Mouse (Mus musculus): ENCODE results near the gene Ankrd65. TPM values are rescaled to one million over a fixed set of nuclear protein-coding genes. Genes with fewer than 3 reads are reported as not detected.
A peak's percentile ranks its signal among the peaks of the same experiment; 100 is the strongest.

The Ankrd65 gene
- polyA plus RNA-seq, 1 experiment from 2014 or later = 0.34 TPM

DNA sequence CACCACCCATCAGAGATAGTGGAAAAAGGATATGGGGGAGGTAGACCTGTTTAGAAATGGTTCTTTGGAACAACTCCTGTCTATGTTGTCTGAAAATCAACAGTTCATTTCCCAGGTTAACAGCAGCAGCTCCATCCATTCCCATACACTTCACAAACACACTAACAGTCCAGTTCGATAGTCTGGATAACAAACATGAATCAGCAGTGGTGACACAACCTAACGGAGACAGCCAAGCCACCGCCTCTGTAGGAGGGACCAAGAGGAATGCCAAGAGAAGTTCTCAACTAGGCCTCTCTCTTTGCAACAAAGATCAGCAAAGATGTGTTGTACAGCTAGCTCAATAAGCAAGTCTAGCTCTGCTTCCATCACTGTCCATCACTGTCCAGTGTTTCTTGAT is 27.9 kb upstream of the Ankrd65 start:
- no peak overlapping the region for H3K9ac ChIP-seq (replicated peaks)
- no peaks in the 10 kb centered on the region for H3K36me3 ChIP-seq (replicated peaks; ENCODE audit: insufficient read depth, low read length)
- no peak for TF ChIP-seq EP300 (IDR thresholded peaks at IDR 0.05; ENCODE audit: low read depth)
- no peak for TF ChIP-seq CTCF (IDR thresholded peaks at IDR 0.05; ENCODE audit: low read depth)
- 61% methylated on average over 3 of the region's 3 CpGs for WGBS (ENCODE audit: insufficient replicate concordance)
- peaks cover 19% of the 10 kb centered on the region for H3K4me1 ChIP-seq (ENCODE audit: insufficient read depth)
- ATAC-seq = no peak
- H3K27me3 ChIP-seq (ENCODE audit: insufficient read depth, low read length) = no peaks in the 10 kb centered on the region
- no peaks in the 10 kb centered on the region for H3K9me3 ChIP-seq (ENCODE audit: low read length)
- no peak overlapping the region for H3K27ac ChIP-seq (ENCODE audit: low read depth)
- no peak for DNase-seq
- no peak overlapping the region for H3K4me3 ChIP-seq (ENCODE audit: low read depth, low read length)
- no peak overlapping the region for H3K4me2 ChIP-seq (ENCODE audit: low read depth, low read length)

DNA sequence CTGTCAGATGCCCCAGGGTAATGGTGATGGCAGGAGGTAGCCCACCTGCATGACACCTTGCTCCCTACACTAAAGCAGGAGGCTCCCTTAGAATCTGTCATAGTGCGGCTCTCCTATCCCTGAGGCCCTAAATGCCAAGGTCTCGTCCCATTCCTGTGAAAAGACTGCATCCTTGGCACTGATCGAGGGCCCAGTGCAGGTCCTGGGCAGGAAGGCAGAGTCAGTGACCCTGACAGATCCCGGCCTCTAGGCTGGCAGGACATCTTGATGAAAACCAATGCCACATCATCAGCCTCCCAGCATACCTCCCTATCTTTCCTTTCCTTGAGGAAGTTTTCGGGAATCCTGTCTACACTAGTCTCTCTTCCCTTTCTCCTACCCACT is 20.8 kb upstream of the Ankrd65 start:
- WGBS (ENCODE audit: insufficient replicate concordance) = 66% methylated on average over 5 of the region's 5 CpGs

GRCm38 (mm10) chr4:155769880-155770512 is 20.2 kb upstream of the Ankrd65 start:
- peak overlapping the region; percentile 99 for H3K4me2 ChIP-seq (ENCODE audit: low read depth, low read length)
- H3K36me3 ChIP-seq (replicated peaks; ENCODE audit: insufficient read depth, low read length) = no peaks in the 10 kb centered on the region
- ATAC-seq (peak; percentile 94), DNase-seq (peak; percentile 92)
- H3K9ac ChIP-seq (replicated peaks) = peak overlapping the region; percentile 78
- peaks cover 22% of the 10 kb centered on the region for H3K4me1 ChIP-seq (ENCODE audit: insufficient read depth)
- TF ChIP-seq CTCF (IDR thresholded peaks at IDR 0.05; ENCODE audit: low read depth) (peak; percentile 99), EP300 (IDR thresholded peaks at IDR 0.05; ENCODE audit: low read depth) (no peak)
- H3K4me3 ChIP-seq (ENCODE audit: low read depth, low read length) = peak overlapping the region; percentile 62
- WGBS (ENCODE audit: insufficient replicate concordance) = 1% methylated on average over 39 of the region's 39 CpGs
- H3K9me3 ChIP-seq (ENCODE audit: low read length) = no peaks in the 10 kb centered on the region
- H3K27ac ChIP-seq (ENCODE audit: low read depth) = peak overlapping the region; percentile 68
- H3K27me3 ChIP-seq (ENCODE audit: insufficient read depth, low read length) = peaks cover 19% of the 10 kb centered on the region

More for the DNA sequence above, 20.8 kb upstream of the Ankrd65 start:
- Histone ChIP-seq H3K36me3 (replicated peaks; ENCODE audit: insufficient read depth, low read length) (no peaks in the 10 kb centered on the region), H3K4me1 (ENCODE audit: insufficient read depth) (peaks cover 17% of the 10 kb centered on the region), H3K9ac (replicated peaks) (peak overlapping the region; percentile 78), H3K4me2 (ENCODE audit: low read depth, low read length) (peak overlapping the region; percentile 99), H3K4me3 (ENCODE audit: low read depth, low read length) (peak overlapping the region; percentile 62), H3K27ac (ENCODE audit: low read depth) (peak overlapping the region; percentile 68; the same call in 1 of the 2 replicates), H3K27me3 (ENCODE audit: insufficient read depth, low read length) (peaks cover 14% of the 10 kb centered on the region), H3K9me3 (ENCODE audit: low read length) (no peaks in the 10 kb centered on the region)
- TF ChIP-seq EP300 (IDR thresholded peaks at IDR 0.05; ENCODE audit: low read depth) (no peak), CTCF (IDR thresholded peaks at IDR 0.05; ENCODE audit: low read depth) (no peak)
- no peak for ATAC-seq
- DNase-seq = no peak

DNA sequence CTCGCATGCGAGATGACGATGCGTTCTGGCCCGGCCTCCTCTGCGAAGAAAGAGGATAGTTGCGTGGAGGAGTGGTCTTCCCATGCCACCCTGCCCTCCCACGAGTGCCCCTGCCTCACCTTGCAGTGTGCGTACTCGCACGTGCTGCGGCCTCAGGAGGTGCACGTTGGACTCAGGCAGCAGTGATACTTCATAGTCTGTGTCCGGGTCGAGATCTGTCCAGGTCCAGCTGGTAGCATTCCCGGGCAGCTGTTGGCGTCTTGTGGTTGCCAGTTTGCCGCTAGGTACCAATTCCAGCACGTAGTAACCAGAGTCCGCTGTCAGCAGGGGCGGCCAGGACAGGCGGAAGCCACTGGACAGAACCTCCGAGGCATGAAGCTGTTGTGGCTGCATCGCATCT is 19.6 kb upstream of the Ankrd65 start:
- H3K4me1 ChIP-seq (ENCODE audit: insufficient read depth) = peaks cover 23% of the 10 kb centered on the region
- H3K27me3 ChIP-seq (ENCODE audit: insufficient read depth, low read length) = peaks cover 21% of the 10 kb centered on the region
- WGBS (ENCODE audit: insufficient replicate concordance) = 50% methylated on average over 23 of the region's 24 CpGs
- ATAC-seq (no peak), DNase-seq (no peak)
- peak overlapping the region; percentile 99 for H3K4me2 ChIP-seq (ENCODE audit: low read depth, low read length)
- H3K36me3 ChIP-seq (replicated peaks; ENCODE audit: insufficient read depth, low read length) = no peaks in the 10 kb centered on the region
- TF ChIP-seq CTCF (IDR thresholded peaks at IDR 0.05; ENCODE audit: low read depth) = no peak
- H3K4me3 ChIP-seq (ENCODE audit: low read depth, low read length) = peak overlapping the region; percentile 62
- peak overlapping the region; percentile 78 for H3K9ac ChIP-seq (replicated peaks)
- no peaks in the 10 kb centered on the region for H3K9me3 ChIP-seq (ENCODE audit: low read length)
- no peak overlapping the region for H3K27ac ChIP-seq (ENCODE audit: low read depth)

- TF ChIP-seq CTCF (IDR thresholded peaks at IDR 0.05; ENCODE audit: low read depth) = no peak
- Histone ChIP-seq H3K9me3 (ENCODE audit: low read length) (no peaks in the 10 kb centered on the region), H3K27ac (ENCODE audit: low read depth) (no peak overlapping the region), H3K4me2 (ENCODE audit: low read depth, low read length) (no peak overlapping the region), H3K36me3 (replicated peaks; ENCODE audit: insufficient read depth, low read length) (no peaks in the 10 kb centered on the region), H3K9ac (replicated peaks) (no peak overlapping the region), H3K27me3 (ENCODE audit: insufficient read depth, low read length) (peaks cover 24% of the 10 kb centered on the region), H3K4me3 (ENCODE audit: low read depth, low read length) (no peak overlapping the region), H3K4me1 (ENCODE audit: insufficient read depth) (peaks cover 25% of the 10 kb centered on the region)
- DNase-seq = no peak
- no peak for ATAC-seq
- 60% methylated on average over 2 of the region's 2 CpGs for WGBS (ENCODE audit: insufficient replicate concordance)
These were observed 18.5 kb upstream of the Ankrd65 start for GRCm38 (mm10) chr4:155771706-155772105.

DNA sequence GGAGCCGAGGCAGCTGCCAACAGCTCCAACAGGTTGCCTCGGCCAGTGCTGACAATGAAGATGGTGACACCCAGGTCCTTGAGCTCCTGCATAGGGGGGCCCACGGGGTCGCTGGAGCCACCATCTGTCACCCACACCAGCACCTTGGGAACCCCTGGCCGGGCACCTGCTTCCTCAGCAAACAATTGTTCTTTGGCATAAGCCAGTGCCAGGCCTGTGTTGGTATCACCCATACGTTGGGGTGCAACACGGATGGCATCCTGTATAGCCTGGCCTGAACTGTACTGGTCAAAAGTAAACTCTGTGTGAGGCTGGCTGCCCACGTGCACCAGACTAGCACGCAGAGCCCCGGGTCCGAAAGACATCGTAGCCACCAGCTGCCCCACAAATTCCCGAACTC is 17.5 kb upstream of the Ankrd65 start:
- Histone ChIP-seq H3K36me3 (replicated peaks; ENCODE audit: insufficient read depth, low read length) (no peaks in the 10 kb centered on the region), H3K9ac (replicated peaks) (no peak overlapping the region), H3K9me3 (ENCODE audit: low read length) (no peaks in the 10 kb centered on the region), H3K4me2 (ENCODE audit: low read depth, low read length) (no peak overlapping the region), H3K4me1 (ENCODE audit: insufficient read depth) (peaks cover 27% of the 10 kb centered on the region), H3K27ac (ENCODE audit: low read depth) (no peak overlapping the region), H3K4me3 (ENCODE audit: low read depth, low read length) (no peak overlapping the region), H3K27me3 (ENCODE audit: insufficient read depth, low read length) (peaks cover 25% of the 10 kb centered on the region)
- no peak for DNase-seq
- TF ChIP-seq EP300 (IDR thresholded peaks at IDR 0.05; ENCODE audit: low read depth) (no peak), CTCF (IDR thresholded peaks at IDR 0.05; ENCODE audit: low read depth) (no peak)
- ATAC-seq = no peak
- 75% methylated on average over 13 of the region's 13 CpGs for WGBS (ENCODE audit: insufficient replicate concordance)
